Mouse (Mus musculus): ENCODE measurements around the gene Ntrk1. TPM values are rescaled to one million over a fixed set of nuclear protein-coding genes. Genes with fewer than 3 reads are reported as not detected.

The Ntrk1 gene
- total RNA-seq, 1 experiment: 3.8 TPM

GRCm38 (mm10) chr3:87742013-87742412, 52.9 kb downstream of the Ntrk1 start:
- Histone ChIP-seq H3K9ac (ENCODE audit: insufficient read depth, low read depth, low read length, poor library complexity, severe bottlenecking) (no peak overlapping the region), H3K4me1 (ENCODE audit: control insufficient read depth in 2 of 2, insufficient read depth in 2 of 2, low read length in 2 of 2, poor library complexity in 1 of 2) (no peaks in the 10 kb centered on the region; a peak in 1 of 4 replicates), H3K4me3 (ENCODE audit: insufficient read depth in 1 of 2, low read depth in 1 of 2, low read length in 2 of 2, poor library complexity in 1 of 2, severe bottlenecking in 1 of 2) (no peak overlapping the region), H3K27ac (ENCODE audit: insufficient read depth, low read depth, low read length, poor library complexity, severe bottlenecking) (no peak overlapping the region), H3K36me3 (ENCODE audit: control insufficient read depth, insufficient read depth, low read length, poor library complexity, severe bottlenecking) (peaks cover 4% of the 10 kb centered on the region; the same call in 1 of the 2 replicates), H3K9me3 (ENCODE audit: control insufficient read depth, insufficient read depth, low read depth, low read length) (no peaks in the 10 kb centered on the region)
- DNase-seq (ENCODE audit: low read depth, low spot score): no peak
- in situ Hi-C loops (cut with MboI; ENCODE audit: low sequenced_read_pairs in 2 of 2, unreplicated experiment in 2 of 2): no loop called here
- TF ChIP-seq ZNF384 (IDR thresholded peaks at IDR 0.05; ENCODE audit: low read depth, low read length) (no peak), ZC3H11A (IDR thresholded peaks at IDR 0.05; ENCODE audit: borderline replicate concordance, low read depth, low read length) (no peak), CHD2 (IDR thresholded peaks at IDR 0.05; ENCODE audit: low read depth, low read length) (no peak), MAFK (IDR thresholded peaks at IDR 0.05; ENCODE audit: insufficient read depth, low read depth, low read length) (no peak), HCFC1 (IDR thresholded peaks at IDR 0.05; ENCODE audit: borderline replicate concordance, insufficient read depth, low read length) (no peak)

- Histone ChIP-seq H3K4me3 (ENCODE audit: insufficient read depth in 1 of 2, low read depth in 1 of 2, low read length in 2 of 2, poor library complexity in 1 of 2, severe bottlenecking in 1 of 2) (no peak overlapping the region), H3K9me3 (ENCODE audit: control insufficient read depth, insufficient read depth, low read depth, low read length) (no peaks in the 10 kb centered on the region), H3K4me1 (ENCODE audit: control insufficient read depth in 2 of 2, insufficient read depth in 2 of 2, low read length in 2 of 2, poor library complexity in 1 of 2) (no peaks in the 10 kb centered on the region; a peak in 1 of 4 replicates), H3K9ac (ENCODE audit: insufficient read depth, low read depth, low read length, poor library complexity, severe bottlenecking) (no peak overlapping the region), H3K36me3 (ENCODE audit: control insufficient read depth, insufficient read depth, low read length, poor library complexity, severe bottlenecking) (peaks cover 13% of the 10 kb centered on the region; the same call in 1 of the 2 replicates), H3K27ac (ENCODE audit: insufficient read depth, low read depth, low read length, poor library complexity, severe bottlenecking) (no peak overlapping the region)
- in situ Hi-C loops (cut with MboI; ENCODE audit: low sequenced_read_pairs in 2 of 2, unreplicated experiment in 2 of 2): no loop called here
- no peak for DNase-seq (ENCODE audit: low read depth, low spot score)
- no peak for TF ChIP-seq ZC3H11A (IDR thresholded peaks at IDR 0.05; ENCODE audit: borderline replicate concordance, low read depth, low read length)
- TF ChIP-seq CHD2 (IDR thresholded peaks at IDR 0.05; ENCODE audit: low read depth, low read length): no peak
- TF ChIP-seq HCFC1 (IDR thresholded peaks at IDR 0.05; ENCODE audit: borderline replicate concordance, insufficient read depth, low read length): no peak
- TF ChIP-seq ZNF384 (IDR thresholded peaks at IDR 0.05; ENCODE audit: low read depth, low read length): no peak
- no peak for TF ChIP-seq MAFK (IDR thresholded peaks at IDR 0.05; ENCODE audit: insufficient read depth, low read depth, low read length)
Observed at GRCm38 (mm10) chr3:87738906-87739305, 56.1 kb downstream of the Ntrk1 start.

GRCm38 (mm10) chr3:87735335-87735734, 59.6 kb downstream of the Ntrk1 start:
- H3K36me3 ChIP-seq (ENCODE audit: control insufficient read depth, insufficient read depth, low read length, poor library complexity, severe bottlenecking): peaks cover 23% of the 10 kb centered on the region; the same call in 1 of the 2 replicates
- no peaks in the 10 kb centered on the region for H3K4me1 ChIP-seq (ENCODE audit: control insufficient read depth in 2 of 2, insufficient read depth in 2 of 2, low read length in 2 of 2, poor library complexity in 1 of 2)
- no peak overlapping the region for H3K27ac ChIP-seq (ENCODE audit: insufficient read depth, low read depth, low read length, poor library complexity, severe bottlenecking)
- TF ChIP-seq MAFK (IDR thresholded peaks at IDR 0.05; ENCODE audit: insufficient read depth, low read depth, low read length): no peak
- no peak for TF ChIP-seq HCFC1 (IDR thresholded peaks at IDR 0.05; ENCODE audit: borderline replicate concordance, insufficient read depth, low read length)
- no peak for TF ChIP-seq ZC3H11A (IDR thresholded peaks at IDR 0.05; ENCODE audit: borderline replicate concordance, low read depth, low read length)
- no peak for TF ChIP-seq CHD2 (IDR thresholded peaks at IDR 0.05; ENCODE audit: low read depth, low read length)
- no peak for TF ChIP-seq ZNF384 (IDR thresholded peaks at IDR 0.05; ENCODE audit: low read depth, low read length)
- DNase-seq (ENCODE audit: low read depth, low spot score): no peak
- no peak overlapping the region for H3K9ac ChIP-seq (ENCODE audit: insufficient read depth, low read depth, low read length, poor library complexity, severe bottlenecking)
- no peak overlapping the region for H3K4me3 ChIP-seq (ENCODE audit: insufficient read depth in 1 of 2, low read depth in 1 of 2, low read length in 2 of 2, poor library complexity in 1 of 2, severe bottlenecking in 1 of 2)
- in situ Hi-C loops (cut with MboI; ENCODE audit: low sequenced_read_pairs in 2 of 2, unreplicated experiment in 2 of 2): no loop called here
- no peaks in the 10 kb centered on the region for H3K9me3 ChIP-seq (ENCODE audit: control insufficient read depth, insufficient read depth, low read depth, low read length)

- no peak overlapping the region for H3K27ac ChIP-seq (ENCODE audit: insufficient read depth, low read depth, low read length, poor library complexity, severe bottlenecking)
- H3K4me3 ChIP-seq (ENCODE audit: insufficient read depth in 1 of 2, low read depth in 1 of 2, low read length in 2 of 2, poor library complexity in 1 of 2, severe bottlenecking in 1 of 2): no peak overlapping the region
- TF ChIP-seq ZNF384 (IDR thresholded peaks at IDR 0.05; ENCODE audit: low read depth, low read length): no peak
- TF ChIP-seq CHD2 (IDR thresholded peaks at IDR 0.05; ENCODE audit: low read depth, low read length): no peak
- no peak for TF ChIP-seq HCFC1 (IDR thresholded peaks at IDR 0.05; ENCODE audit: borderline replicate concordance, insufficient read depth, low read length)
- TF ChIP-seq MAFK (IDR thresholded peaks at IDR 0.05; ENCODE audit: insufficient read depth, low read depth, low read length): no peak
- no peak for TF ChIP-seq ZC3H11A (IDR thresholded peaks at IDR 0.05; ENCODE audit: borderline replicate concordance, low read depth, low read length)
- DNase-seq (ENCODE audit: low read depth, low spot score): no peak
- H3K9me3 ChIP-seq (ENCODE audit: control insufficient read depth, insufficient read depth, low read depth, low read length): no peaks in the 10 kb centered on the region
- H3K36me3 ChIP-seq (ENCODE audit: control insufficient read depth, insufficient read depth, low read length, poor library complexity, severe bottlenecking): peaks cover 26% of the 10 kb centered on the region; the same call in 1 of the 2 replicates
- no peaks in the 10 kb centered on the region for H3K4me1 ChIP-seq (ENCODE audit: control insufficient read depth in 2 of 2, insufficient read depth in 2 of 2, low read length in 2 of 2, poor library complexity in 1 of 2)
- H3K9ac ChIP-seq (ENCODE audit: insufficient read depth, low read depth, low read length, poor library complexity, severe bottlenecking): no peak overlapping the region
- in situ Hi-C loops (cut with MboI; ENCODE audit: low sequenced_read_pairs in 2 of 2, unreplicated experiment in 2 of 2): no loop called here
Observed at GRCm38 (mm10) chr3:87733984-87734761, 60.8 kb downstream of the Ntrk1 start.

Data from ES-E14 (cell line).